Mouse (Mus musculus): Measurements from ENCODE around the gene Aph1c. TPM values are rescaled to one million over a fixed set of nuclear protein-coding genes. Genes with fewer than 3 reads are reported as not detected.

Aph1c gene
- polyA plus RNA-seq, 1 experiment from 2014 or later = 4.7 TPM

GRCm38 (mm10) chr9:66770701-66771100, 63.8 kb downstream of the Aph1c start:
- Histone ChIP-seq H3K36me3 (ENCODE audit: control insufficient read depth, insufficient read depth, low read length) (no peaks in the 10 kb centered on the region), H3K9me3 (ENCODE audit: control insufficient read depth, low read length) (no peaks in the 10 kb centered on the region), H3K9ac (ENCODE audit: low read depth, low read length) (no peak overlapping the region), H3K4me1 (ENCODE audit: control insufficient read depth, insufficient read depth, low read length) (no peaks in the 10 kb centered on the region), H3K27ac (ENCODE audit: low read depth, low read length) (no peak overlapping the region), H3K4me3 (ENCODE audit: low read length) (no peak overlapping the region), H3K27me3 (ENCODE audit: control insufficient read depth, insufficient read depth, low read length) (no peaks in the 10 kb centered on the region), H3K4me2 (replicated peaks; ENCODE audit: low read depth, low read length) (no peak overlapping the region)
- ATAC-seq (ENCODE audit: low FRiP score, low TSS enrichment) = no peak

DNA sequence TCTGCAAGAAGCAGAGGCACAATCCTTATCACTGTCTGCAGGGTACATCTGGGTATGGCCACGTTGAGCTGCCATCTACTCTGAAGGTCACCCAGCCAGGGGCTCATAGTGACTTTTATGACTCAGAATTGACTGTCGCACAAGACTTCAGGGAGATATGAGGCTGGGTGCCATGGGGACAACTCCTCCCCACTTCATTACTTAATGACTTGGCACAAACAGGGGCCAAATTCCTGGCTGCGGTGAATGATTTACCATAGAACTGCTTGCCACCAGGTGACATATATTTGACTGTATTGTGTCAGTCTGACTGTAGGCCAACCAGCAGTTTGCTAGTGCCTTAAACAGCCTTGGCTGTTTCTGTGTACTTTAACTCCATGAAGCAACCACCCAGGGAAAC, 65.3 kb downstream of the Aph1c start:
- WGBS = 55% methylated on average over 3 of the region's 3 CpGs
- Histone ChIP-seq H3K36me3 (ENCODE audit: control insufficient read depth, insufficient read depth, low read length) (no peaks in the 10 kb centered on the region), H3K4me1 (ENCODE audit: control insufficient read depth, insufficient read depth, low read length) (no peaks in the 10 kb centered on the region), H3K27ac (ENCODE audit: low read depth, low read length) (no peak overlapping the region), H3K9me3 (ENCODE audit: control insufficient read depth, low read length) (no peaks in the 10 kb centered on the region), H3K9ac (ENCODE audit: low read depth, low read length) (no peak overlapping the region), H3K4me3 (ENCODE audit: low read length) (no peak overlapping the region), H3K27me3 (ENCODE audit: control insufficient read depth, insufficient read depth, low read length) (no peaks in the 10 kb centered on the region), H3K4me2 (replicated peaks; ENCODE audit: low read depth, low read length) (no peak overlapping the region)
- ATAC-seq (ENCODE audit: low FRiP score, low TSS enrichment) = no peak

DNA sequence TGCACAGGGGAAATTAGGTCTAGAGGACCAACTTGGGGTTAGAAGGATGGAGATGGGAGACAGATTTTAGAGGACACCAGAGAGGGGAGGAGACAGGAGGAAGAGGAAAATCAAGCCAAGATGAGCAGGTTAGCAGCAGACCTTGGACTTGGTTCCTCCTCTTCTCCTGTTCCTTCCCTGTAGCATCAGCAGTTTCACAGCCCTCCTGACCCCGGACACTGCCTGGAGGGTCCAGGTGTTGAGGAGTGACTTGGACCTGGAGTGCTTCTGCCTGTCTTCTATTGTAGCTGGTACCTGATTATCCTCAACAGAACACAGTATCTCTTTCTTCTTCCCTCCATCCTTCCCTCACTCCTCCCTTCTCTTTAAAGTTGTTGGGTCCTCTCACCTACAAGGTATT, 65.8 kb downstream of the Aph1c start:
- no peak for ATAC-seq (ENCODE audit: low FRiP score, low TSS enrichment)
- no peaks in the 10 kb centered on the region for H3K4me1 ChIP-seq (ENCODE audit: control insufficient read depth, insufficient read depth, low read length)
- no peak overlapping the region for H3K27ac ChIP-seq (ENCODE audit: low read depth, low read length)
- no peak overlapping the region for H3K4me2 ChIP-seq (replicated peaks; ENCODE audit: low read depth, low read length)
- H3K9me3 ChIP-seq (ENCODE audit: control insufficient read depth, low read length) = no peaks in the 10 kb centered on the region
- no peaks in the 10 kb centered on the region for H3K36me3 ChIP-seq (ENCODE audit: control insufficient read depth, insufficient read depth, low read length)
- WGBS = 89% methylated on average over 1 of the region's 1 CpGs
- no peak overlapping the region for H3K9ac ChIP-seq (ENCODE audit: low read depth, low read length)
- H3K27me3 ChIP-seq (ENCODE audit: control insufficient read depth, insufficient read depth, low read length) = no peaks in the 10 kb centered on the region
- no peak overlapping the region for H3K4me3 ChIP-seq (ENCODE audit: low read length)

Other genes with a start within 250 kb of the Aph1c start
- 51.7 and 83.6 TPM in 2 replicates for gene Usp3, start 241.6 kb downstream of the Aph1c start, polyA plus RNA-seq (2014; fragmentation: Nextera tagmentation; extraction: Ambion mirVana)
- 3.2 and 4.2 TPM in 2 replicates for gene Car12, start 121.0 kb downstream of the Aph1c start, polyA plus RNA-seq (2014; fragmentation: Nextera tagmentation; extraction: Ambion mirVana)
- 6.0 and 13.8 TPM in 2 replicates for gene Aph1b, start 39.2 kb downstream of the Aph1c start, polyA plus RNA-seq (2014; fragmentation: Nextera tagmentation; extraction: Ambion mirVana)
- gene Gm10647, start 37.7 kb downstream of the Aph1c start, polyA plus RNA-seq (2014; fragmentation: Nextera tagmentation; extraction: Ambion mirVana) = 0.40 and 0.81 TPM in 2 replicates
- gene Rab8b, start 85.0 kb upstream of the Aph1c start, polyA plus RNA-seq (2014; fragmentation: Nextera tagmentation; extraction: Ambion mirVana) = 18.0 and 27.3 TPM in 2 replicates
- gene Rps27l, start 111.4 kb upstream of the Aph1c start, polyA plus RNA-seq (2014; fragmentation: Nextera tagmentation; extraction: Ambion mirVana) = 724 and 1,042 TPM in 2 replicates
- 20.6 and 23.4 TPM in 2 replicates for gene Lactb, start 140.8 kb upstream of the Aph1c start, polyA plus RNA-seq (2014; fragmentation: Nextera tagmentation; extraction: Ambion mirVana)
- 395 and 422 TPM in 2 replicates for gene Tpm1, start 214.7 kb upstream of the Aph1c start, polyA plus RNA-seq (2014; fragmentation: Nextera tagmentation; extraction: Ambion mirVana)